Mouse (Mus musculus) kidney, adult 11 months (tissue): Measurements from ENCODE around the gene Erich6.
"Not testable (repeated sequence)": the region's sequence is repeated elsewhere in the genome, so short reads cannot be mapped to it uniquely, and the experiment has no call there.

Experiments used
- DNase-seq: peaks from one replicate; pipeline ENCODE4 v3.0.0; 2022

The Erich6 gene

GRCm38 (mm10) chr3:58631693-58632092 is 5.3 kb downstream of the Erich6 start:
- no peak for DNase-seq

GRCm38 (mm10) chr3:58624981-58625380 is 12.0 kb downstream of the Erich6 start:
- no peak for DNase-seq

- no peak for DNase-seq
Observed at GRCm38 (mm10) chr3:58622665-58623394, 14.2 kb downstream of the Erich6 start.

DNA sequence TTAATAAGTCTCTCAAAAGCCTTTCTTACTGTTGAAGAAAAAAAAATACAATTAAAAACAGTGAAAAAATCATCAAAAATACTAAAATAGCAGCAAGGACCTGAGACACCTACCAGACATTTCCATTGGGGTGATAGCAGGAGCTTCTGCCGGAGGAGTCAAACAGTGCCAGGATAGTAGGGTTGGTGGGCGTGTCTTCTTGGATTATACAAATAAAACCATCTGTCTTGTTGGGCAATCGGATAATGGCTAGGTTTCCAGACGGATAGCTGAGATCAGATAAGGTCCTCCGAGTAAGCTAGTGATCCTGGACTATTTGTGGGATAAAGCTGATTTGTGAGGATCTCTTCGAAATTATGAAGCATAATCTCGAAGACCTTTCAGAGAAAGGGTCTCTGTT is 15.9 kb downstream of the Erich6 start:
- DNase-seq: no peak

GRCm38 (mm10) chr3:58609985-58610384 is 27.0 kb downstream of the Erich6 start:
- DNase-seq: no peak

- DNase-seq: no peak
Observed at GRCm38 (mm10) chr3:58608506-58608905, 28.5 kb downstream of the Erich6 start.

- no peak for DNase-seq
Observed at GRCm38 (mm10) chr3:58593623-58594022, 43.4 kb downstream of the Erich6 start.

- DNase-seq: not testable (repeated sequence)
Observed at GRCm38 (mm10) chr3:58592666-58593065, 44.3 kb downstream of the Erich6 start.

- DNase-seq: not testable (repeated sequence)
Observed at GRCm38 (mm10) chr3:58590544-58590943, 46.5 kb downstream of the Erich6 start.

DNA sequence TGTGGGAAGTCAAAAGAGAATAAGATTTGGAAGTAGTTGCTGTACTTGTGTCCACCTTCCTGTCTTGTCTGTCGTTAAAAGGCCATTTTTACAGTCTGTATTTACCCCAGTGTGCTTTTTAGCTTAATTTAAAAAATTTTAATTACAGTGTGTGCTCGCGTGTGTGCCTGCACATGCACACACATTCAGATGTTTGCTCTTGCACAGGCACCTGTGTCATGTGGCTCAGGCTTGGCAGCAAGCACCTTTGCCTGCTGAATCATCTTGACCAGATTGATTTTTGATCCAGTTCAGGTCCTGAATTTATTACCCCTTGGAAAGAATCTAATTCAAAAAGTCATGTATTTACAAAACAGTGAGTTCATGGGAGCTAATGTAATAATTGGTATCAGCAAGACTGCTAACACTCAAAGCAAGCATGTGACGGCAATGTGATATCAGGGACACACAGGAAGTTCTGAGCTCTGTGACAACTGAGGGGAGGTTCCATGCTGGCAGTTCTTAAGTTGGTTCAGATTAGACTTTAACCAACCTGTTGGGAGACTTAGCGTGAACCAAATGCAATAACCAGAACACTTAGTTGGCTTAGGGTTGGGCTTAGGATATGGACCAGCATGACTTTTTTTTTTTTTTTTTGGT is 54.1 kb downstream of the Erich6 start:
- peak; percentile 39 for DNase-seq

DNA sequence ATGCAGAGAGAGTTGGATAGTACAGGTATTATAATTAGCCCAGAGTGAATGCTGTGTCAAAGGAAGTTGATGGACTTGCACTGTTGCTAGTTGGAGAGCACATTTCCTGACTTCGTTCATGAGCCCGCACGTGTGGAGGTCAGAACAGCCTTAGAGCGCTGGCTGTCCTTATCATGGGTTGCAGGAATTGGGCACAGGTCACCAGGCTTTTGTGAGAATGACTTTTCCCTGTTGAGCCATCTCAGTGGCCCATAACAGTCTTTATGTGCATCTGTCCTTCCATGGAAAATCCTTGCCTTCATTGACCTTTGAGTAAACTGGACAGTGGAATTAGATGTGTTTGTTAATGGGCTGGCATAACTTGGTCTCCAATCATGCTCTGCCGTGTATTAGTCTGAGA is 54.7 kb downstream of the Erich6 start:
- DNase-seq: no peak

DNA sequence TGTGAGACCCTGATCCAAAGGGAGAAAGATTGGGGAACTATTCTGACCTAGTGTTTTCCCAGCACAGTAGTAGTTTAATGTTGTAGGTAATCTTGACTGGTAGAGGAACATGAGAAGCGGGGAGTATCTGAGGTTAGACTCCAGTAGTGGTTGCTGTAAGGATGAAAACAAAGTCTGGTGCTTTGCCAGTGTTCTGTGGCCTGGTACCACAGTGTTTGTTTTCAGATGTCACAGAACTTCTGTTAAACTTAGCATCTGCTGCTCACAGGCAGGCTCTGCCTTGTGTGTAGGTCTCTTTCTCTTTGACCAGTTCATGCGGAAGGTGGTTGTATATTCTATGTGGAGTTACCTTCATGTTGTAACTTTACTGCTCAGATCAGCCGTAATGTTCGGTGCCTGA is 55.5 kb downstream of the Erich6 start:
- DNase-seq: no peak

GRCm38 (mm10) chr3:58577506-58578050 is 59.4 kb downstream of the Erich6 start:
- no peak for DNase-seq

- peak; percentile 51 for DNase-seq
Observed at GRCm38 (mm10) chr3:58577067-58577503, 59.9 kb downstream of the Erich6 start.

DNA sequence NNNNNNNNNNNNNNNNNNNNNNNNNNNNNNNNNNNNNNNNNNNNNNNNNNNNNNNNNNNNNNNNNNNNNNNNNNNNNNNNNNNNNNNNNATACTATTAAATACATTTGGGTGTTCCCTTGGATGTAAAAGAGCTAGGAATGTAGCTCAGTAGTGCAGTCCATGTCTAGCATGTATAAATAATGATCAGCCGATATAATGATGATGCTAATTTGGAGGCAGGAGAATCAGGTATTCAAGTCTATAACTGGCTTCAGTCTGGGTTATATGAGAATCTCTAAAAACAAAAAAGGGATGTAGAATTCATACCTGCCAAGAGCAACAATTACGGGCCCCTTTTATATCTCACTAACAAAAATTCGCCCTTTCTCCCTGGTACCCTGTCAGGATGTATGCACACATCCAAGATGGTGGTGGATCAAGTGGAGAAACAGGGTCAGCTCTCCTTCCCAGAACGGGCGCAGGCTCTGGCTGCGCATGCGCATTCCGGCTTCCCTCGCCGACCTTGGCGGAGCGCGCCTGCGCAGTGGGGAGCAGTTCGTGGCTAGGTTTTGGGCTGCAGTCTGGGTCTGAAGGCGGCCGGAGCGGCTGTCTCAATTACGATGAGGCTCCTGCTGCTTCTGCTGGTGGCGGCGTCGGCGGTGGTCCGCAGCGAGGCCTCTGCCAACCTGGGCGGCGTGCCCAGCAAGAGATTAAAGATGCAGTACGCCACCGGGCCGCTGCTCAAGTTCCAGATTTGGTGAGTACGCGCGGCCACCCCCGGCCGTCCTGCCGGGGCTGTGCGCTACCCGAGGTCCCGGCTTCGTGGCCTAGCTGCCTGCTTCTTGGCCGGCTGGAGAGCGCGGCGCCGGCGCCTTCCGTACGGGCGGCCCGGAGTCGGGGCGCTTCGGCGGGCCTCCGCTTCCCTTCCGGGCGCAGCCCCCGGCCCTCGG is 60.6 kb downstream of the Erich6 start, which contains the start of gene Selenot:
Gene Selenot (plus strand): TSS at position 500 of the 930 bp plus-strand sequence.
- peak; percentile 95 for DNase-seq

DNA sequence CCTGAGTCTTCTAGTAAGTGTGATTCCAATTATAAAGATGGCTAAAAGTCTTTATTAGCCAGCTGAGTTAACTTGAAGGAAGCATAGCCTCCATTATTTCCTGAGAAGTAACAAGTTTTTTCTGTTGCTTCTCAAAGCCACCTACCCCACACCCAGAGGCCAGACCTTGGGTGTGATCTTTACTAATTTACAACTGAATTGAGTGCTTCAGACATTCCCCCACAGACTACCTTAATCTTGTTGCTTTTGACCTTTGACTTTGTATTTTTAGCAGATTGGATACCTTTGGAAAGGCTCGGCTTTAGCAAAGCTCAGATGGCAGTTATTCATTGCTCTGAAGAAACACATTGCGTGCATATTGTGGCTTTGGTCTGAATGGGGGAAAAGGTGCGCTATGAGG is 66.2 kb downstream of the Erich6 start:
- DNase-seq: no peak
